Mouse (Mus musculus): Measurements from ENCODE around the gene Ccdc69.
"Not testable (repeated sequence)": the region's sequence is repeated elsewhere in the genome, so short reads cannot be mapped to it uniquely, and the experiment has no call there.

Gene Ccdc69

DNA sequence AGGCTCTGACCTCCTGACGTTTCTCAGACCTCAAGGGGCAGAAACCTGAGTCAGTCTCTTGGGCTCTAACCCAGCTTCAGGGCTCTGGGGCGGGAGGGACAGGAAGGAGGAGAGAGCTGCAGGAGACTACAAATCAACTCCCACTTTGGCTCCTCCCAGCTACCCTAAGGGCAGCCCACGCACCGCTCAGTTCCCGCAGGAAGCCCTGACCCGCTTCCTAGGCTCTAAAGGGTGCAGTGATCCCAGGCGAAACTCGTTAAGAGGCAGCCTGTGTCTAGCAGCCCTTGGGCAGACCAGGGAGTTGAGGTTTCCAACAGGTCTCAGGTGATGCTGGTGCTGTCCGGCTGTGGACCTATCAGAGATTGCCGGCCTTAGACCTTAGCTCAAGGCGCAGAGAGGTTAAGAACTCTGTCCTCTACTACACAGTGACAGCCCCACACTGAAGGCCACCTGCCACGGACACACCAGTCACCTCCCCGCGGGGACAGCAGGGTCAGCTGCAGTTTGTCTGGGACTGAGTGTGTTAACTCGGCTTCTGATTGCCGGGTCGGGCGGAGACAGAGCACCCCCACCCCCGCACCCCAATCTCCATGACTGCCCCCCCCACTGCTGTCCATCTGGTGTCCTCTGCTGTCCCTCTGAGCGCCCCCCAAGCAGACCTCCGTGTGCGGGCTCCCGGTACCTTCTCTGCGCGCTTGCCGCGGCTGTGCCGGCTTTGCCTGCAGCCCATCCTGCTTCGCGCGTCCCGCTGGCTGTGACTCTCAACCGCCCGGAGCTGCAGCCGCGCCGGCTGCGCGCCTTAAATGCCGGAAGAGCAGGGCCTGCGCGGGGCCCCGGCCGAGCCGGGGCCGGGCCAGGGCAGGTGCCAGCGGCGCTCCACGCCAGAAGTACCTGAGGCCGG, at the start of gene Ccdc69:
Gene Ccdc69 (minus strand): TSS at position 801 of the 901 bp plus-strand sequence.
- DNase-seq (ENCODE audit: low spot score), result no peak

DNA sequence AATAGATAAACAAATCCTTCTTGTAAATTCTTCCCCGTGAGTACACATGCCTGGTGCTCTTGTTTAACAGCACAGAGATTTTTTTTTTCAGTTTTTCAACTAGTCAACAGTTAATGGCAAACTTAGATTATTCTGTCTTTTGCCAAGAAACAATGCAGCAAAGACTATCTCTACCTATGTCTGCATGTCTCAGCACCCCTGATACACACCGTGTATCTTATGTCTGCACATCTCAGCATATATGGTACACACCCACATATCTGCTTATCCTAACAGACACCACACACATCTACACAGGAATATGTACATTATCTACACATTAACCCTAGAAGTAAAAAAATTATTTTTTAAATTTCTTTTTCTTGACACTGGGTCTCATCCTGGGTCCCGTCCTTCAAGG, 48.7 kb upstream of the Ccdc69 start:
- DNase-seq (ENCODE audit: low spot score), result no peak

DNA sequence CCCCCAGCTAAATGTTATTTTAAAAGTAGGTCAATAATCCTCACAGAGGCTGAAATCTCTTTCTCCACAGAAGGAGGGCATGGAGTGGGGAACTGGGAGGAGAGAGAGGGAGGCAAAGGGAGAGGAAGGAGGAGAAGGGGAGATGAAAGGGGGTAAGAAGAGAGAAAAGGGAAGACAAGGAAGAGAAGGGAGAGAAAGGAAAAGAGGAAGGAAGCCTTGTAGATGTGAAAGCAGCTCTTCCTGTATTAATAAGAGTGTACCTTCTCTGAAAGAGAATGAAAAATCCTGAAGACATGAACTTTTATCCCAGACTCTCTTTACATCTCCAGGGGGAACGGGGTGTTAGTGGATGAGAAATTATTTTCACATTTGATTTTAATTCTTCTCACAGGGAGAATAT, 43.5 kb upstream of the Ccdc69 start:
- DNase-seq (ENCODE audit: low spot score), result no peak

DNA sequence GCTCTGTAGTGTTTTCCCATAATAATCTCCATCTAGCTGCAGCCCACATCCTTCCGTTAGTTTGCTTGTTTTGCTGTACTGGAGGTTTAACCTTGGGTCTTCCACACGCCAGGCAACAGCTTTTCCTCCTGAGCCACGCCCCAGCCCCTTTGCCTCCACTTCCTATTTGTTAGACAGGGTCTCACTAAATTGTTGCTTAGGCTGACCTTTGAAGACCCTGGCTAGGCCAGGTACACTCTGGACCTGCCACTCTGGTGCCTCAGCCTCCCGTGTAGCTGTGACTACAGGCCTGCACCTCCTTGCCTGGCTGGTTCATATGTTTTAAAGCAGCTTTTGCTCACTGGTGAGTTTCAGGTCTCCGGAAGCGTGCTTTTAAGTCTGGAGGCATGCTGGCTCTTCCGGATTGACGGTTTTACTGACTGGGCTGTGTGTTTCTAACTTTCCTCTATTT, 42.9 kb upstream of the Ccdc69 start:
- no peak for DNase-seq (ENCODE audit: low spot score)

DNA sequence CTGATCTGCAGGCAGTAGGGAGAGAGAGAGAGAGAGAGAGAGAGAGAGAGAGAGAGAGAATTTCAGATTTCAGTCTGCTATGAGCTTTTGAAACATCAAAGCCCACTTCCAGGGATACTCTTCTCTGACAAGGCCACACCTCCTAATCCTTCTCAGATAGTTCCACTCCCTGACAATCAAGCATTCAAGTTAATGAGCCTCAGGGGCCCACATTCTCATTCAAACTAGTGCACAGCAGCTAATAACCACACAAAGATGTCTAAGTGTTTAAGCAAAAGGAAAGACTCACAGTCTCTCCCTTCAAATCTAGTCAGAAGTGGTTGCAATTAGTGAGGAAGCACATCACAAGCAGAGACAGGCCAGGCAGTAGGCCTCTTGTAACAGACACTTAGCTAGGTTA, 42.3 kb upstream of the Ccdc69 start:
- DNase-seq (ENCODE audit: low spot score), result no peak

DNA sequence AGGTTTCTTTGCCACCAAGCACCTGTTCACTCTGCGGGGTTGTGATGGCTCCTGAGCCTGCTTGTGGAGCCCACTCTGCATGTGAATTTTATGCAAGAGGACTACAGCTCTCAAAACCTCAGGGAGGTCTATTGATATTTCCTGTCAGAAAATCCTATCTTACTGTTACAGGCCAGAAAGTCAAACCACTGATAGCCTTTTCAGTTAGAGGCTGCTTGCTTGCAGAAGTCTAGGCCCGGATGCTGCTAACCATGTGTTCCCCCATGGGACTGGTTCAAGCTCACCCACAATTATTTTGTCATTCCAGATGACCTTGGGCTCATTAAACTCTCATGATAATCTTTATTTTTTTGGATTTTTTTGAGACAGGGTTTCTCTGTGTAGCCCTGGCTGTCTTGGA, 39.1 kb upstream of the Ccdc69 start:
- no peak for DNase-seq (ENCODE audit: low spot score)

DNA sequence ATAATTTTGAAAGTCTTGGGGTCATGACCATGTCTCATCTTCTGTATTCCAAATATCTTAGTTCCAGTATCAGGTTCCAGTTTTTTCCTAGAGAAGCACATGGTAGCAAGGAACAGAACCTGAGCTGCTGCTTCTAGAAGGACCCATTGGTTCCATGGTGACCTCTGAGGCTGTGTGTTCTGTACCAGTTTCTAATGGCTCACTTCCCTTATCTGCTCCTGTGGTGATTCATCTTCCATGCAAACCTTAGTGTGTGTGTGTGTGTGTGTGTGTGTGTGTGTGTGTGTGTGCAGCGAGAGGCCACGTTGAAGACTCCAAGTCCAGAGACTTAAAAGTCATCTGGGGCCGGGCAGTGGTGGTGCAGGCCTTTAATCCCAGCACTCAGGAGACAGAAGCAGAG, 38.1 kb upstream of the Ccdc69 start:
- DNase-seq (ENCODE audit: low spot score), result no peak

DNA sequence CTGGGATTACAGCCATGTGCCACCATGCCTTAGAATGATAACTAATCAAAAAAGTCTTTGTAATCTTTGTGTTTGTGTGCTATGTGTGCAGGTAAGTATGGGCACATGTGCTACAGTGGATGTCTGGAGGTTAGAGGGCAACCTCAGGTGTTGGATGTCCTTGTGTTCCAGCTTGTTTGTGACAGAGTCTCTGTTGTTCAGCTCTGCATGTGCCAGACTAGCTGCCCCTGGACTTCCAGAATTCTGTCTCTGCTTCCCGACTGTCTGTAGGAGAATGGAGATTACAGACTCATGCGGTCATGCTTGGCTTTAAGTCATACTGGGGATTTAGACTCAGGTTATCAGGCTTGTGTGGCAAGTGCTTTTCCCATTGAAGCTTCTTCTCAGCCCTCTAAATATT, 36.4 kb upstream of the Ccdc69 start:
- no peak for DNase-seq (ENCODE audit: low spot score)

DNA sequence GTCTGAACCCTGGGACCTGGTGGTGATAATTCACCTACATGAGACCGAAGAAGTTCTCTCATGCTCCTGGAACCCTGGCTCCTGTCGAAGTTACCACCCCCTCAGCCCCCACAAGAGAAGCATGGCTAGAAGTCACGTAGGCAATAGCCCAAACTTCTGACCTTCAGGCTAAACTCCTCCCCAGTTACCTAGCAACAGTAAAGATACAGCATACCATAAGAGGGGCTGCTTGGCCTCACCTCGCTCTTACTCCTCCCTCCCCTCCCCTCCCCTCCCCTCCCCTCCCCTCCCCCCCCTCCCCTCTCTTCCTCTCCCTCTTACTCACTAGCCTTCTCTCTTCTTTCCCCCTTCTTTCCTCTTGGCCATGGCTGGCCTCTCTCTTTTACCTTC, 35.9 kb upstream of the Ccdc69 start:
- DNase-seq (ENCODE audit: low spot score), result not testable (repeated sequence)

DNA sequence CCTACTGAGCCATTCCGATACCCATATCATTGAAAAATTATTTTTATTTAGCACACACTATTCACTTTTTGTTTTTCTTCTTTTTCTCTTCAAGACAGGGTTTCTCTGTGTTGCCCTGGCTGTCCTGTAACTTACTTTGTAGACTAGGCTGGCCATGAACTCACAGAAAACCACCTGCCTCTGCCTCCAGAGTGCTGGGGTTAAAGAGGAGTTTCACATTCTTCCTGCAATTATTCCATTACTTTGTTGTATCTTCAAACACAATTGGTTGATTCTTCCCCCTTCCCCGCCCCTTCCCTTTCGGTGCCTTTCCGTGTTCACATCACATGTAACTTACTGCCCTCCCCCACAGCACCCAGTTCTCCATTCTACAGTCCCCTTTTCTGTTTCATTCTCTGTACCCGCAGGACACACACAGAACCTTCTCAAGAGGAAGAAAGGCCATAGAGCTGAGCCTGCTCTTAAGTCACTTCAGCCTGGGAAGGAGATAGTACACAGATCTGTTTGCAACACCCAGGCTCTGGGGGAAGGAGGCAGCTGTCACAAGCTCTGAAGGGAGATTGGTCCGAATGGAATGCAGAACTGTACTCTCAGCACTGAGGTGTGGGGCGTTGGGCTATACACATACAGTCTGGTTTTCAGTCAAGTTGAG, 35.4 kb upstream of the Ccdc69 start:
- DNase-seq (ENCODE audit: low spot score), result peak; percentile 42

DNA sequence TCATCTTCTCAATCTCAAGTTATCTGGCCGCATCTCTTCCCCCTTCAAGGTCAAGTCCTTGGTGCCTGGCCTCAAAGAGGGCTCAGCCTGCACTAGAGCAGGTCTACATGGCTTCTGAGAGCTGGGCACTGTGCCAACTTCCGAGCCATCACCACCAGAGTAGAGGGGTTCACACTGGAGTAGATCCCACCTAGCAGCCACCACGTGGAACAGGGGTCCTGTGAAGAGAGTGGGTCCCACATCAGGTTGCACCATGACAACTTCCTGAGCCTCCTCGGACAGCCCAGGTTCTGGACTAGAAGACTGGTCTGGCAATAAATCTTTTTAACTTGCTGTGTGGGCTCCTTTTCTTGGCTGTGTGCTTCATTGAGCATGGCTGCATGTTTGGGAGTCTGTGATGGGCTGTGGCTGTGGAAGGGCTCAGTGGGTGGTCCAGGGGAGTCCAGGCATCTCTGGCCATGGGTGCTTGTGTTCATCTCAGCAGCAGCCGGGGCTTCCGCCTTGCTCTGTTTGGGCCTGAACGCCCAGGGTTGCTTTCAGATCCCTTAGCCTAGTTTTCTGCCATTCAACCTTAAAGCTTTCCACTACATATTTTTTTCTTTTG, 32.7 kb upstream of the Ccdc69 start:
- no peak for DNase-seq (ENCODE audit: low spot score)

DNA sequence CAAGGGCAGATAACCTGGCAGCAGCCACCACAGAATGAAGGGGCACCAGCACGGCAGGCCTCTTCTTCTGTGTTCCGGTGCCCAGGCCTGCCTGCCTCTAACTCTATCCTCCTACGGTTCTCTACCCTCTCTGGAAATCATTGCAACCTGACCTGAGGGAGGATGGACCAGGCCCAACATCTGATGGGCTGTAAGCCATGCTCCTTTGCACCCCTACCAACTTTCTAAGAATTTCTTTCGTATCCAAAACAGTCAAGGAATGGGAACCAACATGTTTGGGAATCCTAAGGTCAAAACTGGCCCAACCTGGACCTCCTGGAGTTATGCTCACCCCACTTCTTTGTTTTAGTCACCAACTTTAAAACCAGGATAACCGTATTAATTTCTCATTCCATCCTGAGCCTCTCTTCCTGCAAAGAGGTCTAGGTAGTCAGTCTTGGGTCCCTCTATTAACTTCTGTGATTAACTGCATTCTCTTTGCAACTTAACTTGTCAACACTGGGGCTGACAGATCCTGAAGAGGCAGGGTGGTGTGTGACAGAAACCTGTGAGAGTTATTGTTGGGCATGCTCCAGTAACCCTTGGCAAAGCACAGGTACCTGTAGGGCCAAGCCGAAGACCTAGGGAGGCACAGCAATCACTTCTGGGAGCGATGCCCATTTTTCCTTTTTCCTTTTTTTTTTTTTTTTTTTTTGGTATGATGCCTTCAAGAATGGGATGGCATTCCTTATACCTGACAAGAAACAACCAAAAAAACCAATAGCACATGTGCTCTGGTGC, 31.8 kb upstream of the Ccdc69 start:
- DNase-seq (ENCODE audit: low spot score), result no peak

DNA sequence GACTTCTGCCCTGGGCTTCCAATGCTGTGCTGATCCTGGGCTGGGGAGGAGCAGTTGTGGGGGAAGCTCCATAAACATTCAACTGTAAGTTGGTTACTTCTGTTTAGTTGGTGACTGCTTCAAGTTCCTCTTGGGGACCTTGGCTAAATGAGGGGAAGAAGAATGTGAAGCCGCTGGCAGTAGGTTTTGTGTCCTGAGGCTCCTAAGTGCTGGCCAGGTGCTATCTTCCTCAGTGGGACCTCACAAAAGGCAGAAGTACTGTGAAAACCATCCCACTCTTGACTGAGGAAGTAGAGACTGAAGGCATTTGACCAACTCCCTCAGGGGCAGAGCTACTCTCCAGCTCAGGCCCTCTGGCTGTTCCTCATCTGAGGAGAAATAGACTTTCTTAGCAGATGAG, 28.7 kb upstream of the Ccdc69 start:
- DNase-seq (ENCODE audit: low spot score), result no peak

DNA sequence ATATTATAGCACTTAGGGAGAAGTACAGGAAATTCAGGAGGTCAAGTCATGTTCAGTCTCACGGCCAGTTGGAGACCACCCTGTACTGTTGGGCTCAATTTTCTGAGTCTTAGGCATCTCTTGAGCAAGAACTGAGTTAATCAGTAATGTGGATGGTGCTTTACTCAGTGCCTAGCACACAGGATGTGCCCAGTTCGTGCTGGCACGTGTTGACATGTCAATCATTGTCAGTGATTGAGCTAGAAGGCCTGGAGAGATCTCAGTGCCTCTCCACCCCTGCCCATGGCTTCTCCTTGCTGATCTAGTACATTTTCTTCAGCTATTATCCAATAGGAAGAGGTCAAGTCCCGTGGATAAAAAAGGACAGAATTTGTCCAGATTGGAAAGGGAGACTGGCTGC, 27.5 kb upstream of the Ccdc69 start:
- DNase-seq (ENCODE audit: low spot score), result no peak

DNA sequence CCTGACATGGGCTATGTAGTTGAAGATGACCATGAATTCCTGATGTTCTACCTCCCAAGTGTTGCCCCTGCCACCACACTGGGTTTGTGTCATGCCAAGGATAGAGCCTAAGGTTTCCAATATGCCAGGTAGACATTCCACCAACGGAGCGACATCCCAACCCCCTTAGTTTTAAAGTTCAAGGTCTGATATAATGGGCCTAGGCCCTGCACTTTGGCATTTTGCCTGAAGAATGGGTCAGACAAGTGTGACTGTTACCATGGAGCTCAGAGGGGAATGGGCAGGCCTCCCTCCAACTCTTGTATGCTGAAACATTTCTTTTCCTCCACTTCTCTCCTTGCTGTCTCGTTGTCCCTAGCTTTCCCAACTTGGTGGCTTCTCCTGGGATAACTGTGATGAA, 25.3 kb upstream of the Ccdc69 start:
- DNase-seq (ENCODE audit: low spot score), result no peak

DNA sequence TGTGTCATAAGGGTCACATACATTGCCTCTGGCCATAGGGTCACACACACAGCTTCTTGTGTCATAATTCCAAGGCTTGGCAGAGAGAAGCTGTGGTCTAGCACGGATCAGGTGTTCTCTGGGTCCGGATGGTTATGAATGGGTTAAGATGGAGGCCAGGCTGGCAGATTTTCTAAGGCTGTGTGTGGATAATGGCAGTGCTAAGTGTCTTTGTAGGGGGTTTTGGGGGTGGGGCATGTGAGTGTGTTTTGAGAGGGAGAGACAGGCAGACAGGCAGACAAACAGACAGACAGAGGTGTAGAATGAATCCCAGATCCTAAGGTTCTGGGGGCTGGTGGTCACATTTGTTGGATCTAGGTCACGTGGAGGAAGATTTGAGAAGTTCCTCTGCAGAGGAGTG, 24.1 kb upstream of the Ccdc69 start:
- no peak for DNase-seq (ENCODE audit: low spot score)

DNA sequence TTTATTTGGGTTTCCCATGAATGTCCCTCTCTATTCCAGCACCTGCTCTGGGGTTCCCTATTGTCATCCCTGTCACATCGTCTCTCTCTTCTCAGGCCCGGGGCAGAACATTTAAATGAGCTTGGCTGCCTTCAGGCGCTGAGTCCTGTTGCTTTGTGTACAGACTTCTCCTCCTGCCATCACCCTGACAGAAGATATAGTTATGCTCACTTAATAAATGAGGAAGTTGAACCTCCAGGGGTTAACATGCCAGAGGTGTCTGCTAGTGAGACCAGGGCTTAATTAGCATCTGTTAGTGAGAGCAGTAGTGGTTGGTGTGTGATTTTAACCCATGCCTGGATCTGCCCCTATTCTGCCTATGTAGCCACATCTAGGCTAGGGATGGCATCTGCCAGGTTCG, 21.9 kb upstream of the Ccdc69 start:
- DNase-seq (ENCODE audit: low spot score), result no peak

DNA sequence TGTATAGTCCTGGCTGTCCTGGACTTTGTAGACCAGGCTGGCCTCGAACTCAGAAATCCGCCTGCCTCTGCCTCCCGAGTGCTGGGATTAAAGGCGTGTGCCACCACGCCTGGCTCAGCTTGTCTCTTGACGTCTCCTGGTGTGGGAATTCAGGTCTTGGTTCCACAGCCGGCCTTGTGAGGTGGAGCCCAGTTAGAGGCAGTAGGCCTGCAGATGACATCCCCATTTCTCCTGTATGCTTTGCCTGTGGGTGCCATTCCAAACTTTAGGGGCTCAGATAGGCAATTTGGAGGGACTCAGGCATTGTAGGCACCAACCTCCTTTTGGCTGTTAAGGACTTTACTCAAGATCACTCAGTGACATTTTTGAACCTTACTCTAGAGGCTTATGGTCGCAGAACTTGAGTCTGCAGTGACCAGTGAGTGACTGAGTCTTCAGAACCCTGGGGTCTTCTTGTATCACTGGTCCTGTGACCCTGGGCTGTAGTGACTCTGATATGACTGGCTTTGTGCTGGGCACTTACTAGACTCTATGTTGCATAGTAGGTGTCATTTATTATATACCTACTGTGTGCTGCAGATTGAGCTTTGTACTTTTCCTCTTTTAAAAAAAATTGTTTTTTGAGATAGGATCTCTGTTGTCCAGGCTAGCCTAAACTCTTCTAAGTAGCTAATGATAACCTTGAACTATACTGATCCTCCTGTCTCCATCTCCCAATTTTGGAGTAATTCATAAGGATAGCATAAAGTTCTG, 21.3 kb upstream of the Ccdc69 start:
- no peak for DNase-seq (ENCODE audit: low spot score)

DNA sequence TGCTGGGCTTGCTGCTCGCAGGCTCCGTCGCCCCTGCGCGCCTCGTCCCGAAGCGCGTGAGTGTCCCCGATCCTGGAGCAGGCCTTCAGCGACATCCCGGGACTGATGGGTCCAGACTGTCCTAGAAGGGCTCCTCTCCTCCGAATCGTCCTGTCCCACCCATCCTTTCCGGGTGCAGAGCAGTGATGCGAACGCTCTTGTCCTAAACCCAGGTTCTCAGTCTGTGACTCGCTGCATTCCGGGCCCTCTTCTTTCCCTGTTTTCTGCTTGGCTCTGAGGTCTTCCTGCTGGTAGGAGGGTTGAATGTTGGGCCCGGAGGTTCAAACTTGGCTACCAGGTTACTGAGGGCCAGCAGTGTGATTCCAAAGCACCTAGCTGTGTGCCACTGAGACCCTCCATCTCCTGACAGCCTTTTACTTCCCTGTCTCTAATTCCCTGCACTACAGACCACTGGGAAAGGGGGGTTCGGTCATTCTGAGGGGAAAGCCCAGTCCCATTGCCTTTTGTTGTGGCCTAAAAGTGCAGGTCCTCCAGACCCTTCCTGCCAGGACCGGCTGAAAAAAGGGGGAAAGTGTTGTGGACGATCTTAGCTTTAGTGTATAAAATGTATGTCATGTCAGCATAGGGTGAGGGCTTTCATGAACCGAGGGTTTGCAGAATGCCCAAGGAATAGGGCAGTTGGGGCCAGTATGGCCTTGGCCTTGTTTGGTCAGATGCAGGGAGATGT, 20.4 kb upstream of the Ccdc69 start:
- no peak for DNase-seq (ENCODE audit: low spot score)

DNA sequence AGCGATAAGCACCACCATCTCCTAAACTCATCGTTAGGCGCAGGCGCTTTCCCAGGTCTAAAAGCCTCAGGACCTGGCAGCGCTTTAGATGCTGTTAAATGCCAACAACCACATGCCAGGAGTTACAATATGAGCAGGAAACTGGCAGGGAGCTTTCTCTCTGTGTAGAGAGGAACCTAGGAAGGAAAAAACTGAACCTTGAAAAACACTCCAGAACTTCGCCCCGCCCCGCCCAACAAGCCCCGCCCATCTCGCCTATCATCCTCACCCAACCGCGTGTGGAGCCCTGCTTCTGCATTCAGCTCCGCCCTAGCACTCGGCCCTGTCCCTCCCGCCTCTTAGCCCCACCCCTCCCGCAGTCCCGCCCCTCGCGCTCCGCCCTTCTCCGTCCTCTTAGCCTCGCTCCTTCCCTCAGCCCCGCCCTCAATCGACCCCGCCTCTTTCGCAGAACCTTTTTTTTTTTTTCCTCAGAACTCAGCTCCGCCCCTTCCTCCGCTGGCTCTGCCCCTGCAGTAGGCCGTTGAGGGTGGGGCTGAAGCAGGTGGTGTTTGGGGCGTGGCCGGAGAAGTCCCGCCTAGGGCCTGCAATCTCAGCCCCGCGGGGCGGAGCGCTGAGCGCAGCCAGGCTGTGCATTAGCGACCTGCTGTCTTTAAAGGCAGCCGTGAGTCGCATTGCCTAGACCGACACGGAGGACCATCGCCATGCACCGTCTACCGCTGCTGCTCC, 19.7 kb upstream of the Ccdc69 start, which contains the start of gene Gm2a:
Gene Gm2a (plus strand): TSS at position 653 of the 726 bp plus-strand sequence.
- DNase-seq (ENCODE audit: low spot score), result peak; percentile 95

Measured in layer of hippocampus, adult 11-12 months (tissue).